Mouse (Mus musculus): ENCODE results near the gene Nup188. TPM values are rescaled to one million over a fixed set of nuclear protein-coding genes. Genes with fewer than 3 reads are reported as not detected.

Gene Nup188
- polyA plus RNA-seq, 1 experiment = 125 TPM

DNA sequence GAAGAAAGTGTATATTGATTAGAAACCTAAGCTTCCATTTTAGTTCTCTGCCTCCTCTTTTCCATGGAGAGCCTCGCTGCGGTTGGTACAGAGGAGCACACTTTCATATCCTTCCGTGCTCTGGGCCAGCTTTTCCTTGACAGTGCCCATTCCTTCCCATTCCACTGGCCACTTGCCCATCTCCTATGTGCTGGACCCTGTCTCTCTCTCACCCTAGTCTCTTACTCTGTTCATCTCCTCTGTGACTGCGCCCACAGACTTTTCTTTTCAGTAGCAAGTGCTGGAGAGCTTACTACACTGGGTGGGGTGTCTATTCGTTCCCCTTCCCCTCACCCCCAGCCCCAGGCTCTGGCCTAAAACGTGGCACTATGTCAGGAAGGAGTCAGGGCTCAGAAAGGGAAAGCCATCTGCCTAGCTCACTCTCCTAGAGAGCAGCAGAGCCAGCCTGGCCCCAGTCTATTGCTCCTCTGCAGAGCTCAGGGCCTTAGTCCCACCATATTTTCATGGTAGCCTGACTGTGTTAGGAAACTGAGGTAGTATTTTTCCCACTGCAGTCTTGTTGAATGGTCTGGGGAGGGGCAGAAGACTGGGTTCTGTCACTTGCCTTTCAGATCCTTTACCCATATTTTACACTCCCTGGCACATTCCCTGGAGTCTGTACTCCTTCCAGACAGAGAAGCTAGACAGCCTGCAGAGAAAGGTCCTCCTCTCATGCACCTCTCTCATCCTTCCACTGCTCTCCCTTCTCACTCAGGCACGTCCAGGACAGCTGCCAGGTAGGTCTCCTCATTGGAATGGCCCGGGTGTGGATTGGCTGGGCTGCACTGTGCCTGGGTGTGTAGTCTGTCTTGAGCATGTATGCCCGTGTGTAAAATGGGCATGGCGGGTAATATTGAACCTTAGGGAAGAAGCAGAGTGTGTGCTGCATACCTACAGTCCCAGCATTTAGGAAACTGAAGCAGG lies 35.8 kb upstream of the Nup188 start:
- TF ChIP-seq CTCF (IDR thresholded peaks at IDR 0.05; ENCODE audit: control insufficient read depth, insufficient read depth, insufficient replicate concordance, low read depth, low read length) (no peak), POLR2A (IDR thresholded peaks at IDR 0.05; ENCODE audit: control insufficient read depth, low read depth, low read length) (no peak)
- H3K27me3 ChIP-seq (ENCODE audit: control insufficient read depth, insufficient read depth, low read length) = no peaks in the 10 kb centered on the region
- H3K36me3 ChIP-seq (ENCODE audit: control insufficient read depth, insufficient read depth, low read length) = peaks cover under 1% of the 10 kb centered on the region; the same call in 1 of the 2 replicates
- H3K27ac ChIP-seq (ENCODE audit: control insufficient read depth, insufficient read depth, low read depth, low read length) = no peak overlapping the region
- no peak overlapping the region for H3K4me3 ChIP-seq (ENCODE audit: control insufficient read depth, low read depth, low read length)
- H3K4me1 ChIP-seq (ENCODE audit: control insufficient read depth, insufficient read depth, low read length) = no peaks in the 10 kb centered on the region

DNA sequence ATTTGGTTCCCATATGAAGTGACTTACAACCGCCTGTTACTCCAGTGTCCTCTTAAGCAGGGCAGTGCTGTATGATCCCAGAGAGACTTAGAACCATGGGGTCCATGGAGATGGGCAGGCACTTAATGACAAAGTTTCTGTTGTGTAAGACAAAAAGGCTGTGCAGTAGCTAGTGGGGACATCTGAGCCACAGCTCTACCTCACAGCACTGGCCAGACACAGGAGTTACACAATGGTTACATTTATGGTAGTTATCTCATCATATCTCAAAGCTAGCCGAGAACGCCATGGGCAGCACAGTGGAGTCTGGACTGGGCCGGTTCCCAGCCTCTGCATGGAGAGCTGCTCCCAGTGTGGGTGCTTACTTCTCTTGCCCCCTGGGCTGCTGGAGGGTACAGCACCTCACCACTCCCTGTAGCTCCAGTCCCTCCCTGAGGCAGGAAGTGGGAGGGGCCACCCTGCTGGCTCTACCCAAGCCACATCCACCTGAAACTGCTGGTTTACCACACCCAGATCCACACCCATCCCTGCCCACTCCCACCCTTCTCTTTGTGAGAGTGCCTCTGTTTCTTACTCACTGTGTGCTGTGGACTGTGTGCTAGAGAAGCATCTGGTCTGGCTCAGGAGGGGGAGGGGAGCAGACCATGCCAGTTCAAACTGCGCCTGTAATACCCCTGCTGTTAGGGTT lies 34.6 kb upstream of the Nup188 start:
- H3K36me3 ChIP-seq (ENCODE audit: control insufficient read depth, insufficient read depth, low read length) = peaks cover 4% of the 10 kb centered on the region; the same call in 1 of the 2 replicates
- H3K4me3 ChIP-seq (ENCODE audit: control insufficient read depth, low read depth, low read length) = no peak overlapping the region
- no peaks in the 10 kb centered on the region for H3K27me3 ChIP-seq (ENCODE audit: control insufficient read depth, insufficient read depth, low read length)
- H3K27ac ChIP-seq (ENCODE audit: control insufficient read depth, insufficient read depth, low read depth, low read length) = no peak overlapping the region
- H3K4me1 ChIP-seq (ENCODE audit: control insufficient read depth, insufficient read depth, low read length) = no peaks in the 10 kb centered on the region
- TF ChIP-seq CTCF (IDR thresholded peaks at IDR 0.05; ENCODE audit: control insufficient read depth, insufficient read depth, insufficient replicate concordance, low read depth, low read length) (no peak), POLR2A (IDR thresholded peaks at IDR 0.05; ENCODE audit: control insufficient read depth, low read depth, low read length) (no peak)

DNA sequence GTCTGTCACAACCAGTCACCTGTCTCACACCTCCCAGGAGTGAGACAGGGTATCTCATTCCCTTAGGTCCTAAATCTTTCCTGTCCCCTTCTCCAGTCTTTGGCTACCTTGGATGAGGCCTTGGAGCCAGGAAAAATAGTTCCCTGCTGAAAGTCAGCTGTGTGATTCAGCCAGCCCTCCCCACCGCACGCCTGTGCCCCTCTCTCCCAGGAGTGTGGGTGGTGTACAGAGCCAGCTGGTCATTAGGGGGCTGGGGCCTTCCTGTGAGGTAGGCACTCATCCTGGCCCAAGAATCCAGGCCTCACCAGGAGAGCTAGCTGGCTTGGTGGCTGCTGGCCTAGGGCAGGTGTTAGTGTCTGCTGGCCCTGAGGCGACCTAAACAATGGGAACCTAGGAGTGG lies 33.7 kb upstream of the Nup188 start:
- Histone ChIP-seq H3K27me3 (ENCODE audit: control insufficient read depth, insufficient read depth, low read length) (no peaks in the 10 kb centered on the region), H3K4me3 (ENCODE audit: control insufficient read depth, low read depth, low read length) (no peak overlapping the region), H3K36me3 (ENCODE audit: control insufficient read depth, insufficient read depth, low read length) (peaks cover 4% of the 10 kb centered on the region), H3K4me1 (ENCODE audit: control insufficient read depth, insufficient read depth, low read length) (no peaks in the 10 kb centered on the region; the same call in 1 of the 2 replicates), H3K27ac (ENCODE audit: control insufficient read depth, insufficient read depth, low read depth, low read length) (no peak overlapping the region)
- TF ChIP-seq CTCF (IDR thresholded peaks at IDR 0.05; ENCODE audit: control insufficient read depth, insufficient read depth, insufficient replicate concordance, low read depth, low read length) (no peak), POLR2A (IDR thresholded peaks at IDR 0.05; ENCODE audit: control insufficient read depth, low read depth, low read length) (no peak)

DNA sequence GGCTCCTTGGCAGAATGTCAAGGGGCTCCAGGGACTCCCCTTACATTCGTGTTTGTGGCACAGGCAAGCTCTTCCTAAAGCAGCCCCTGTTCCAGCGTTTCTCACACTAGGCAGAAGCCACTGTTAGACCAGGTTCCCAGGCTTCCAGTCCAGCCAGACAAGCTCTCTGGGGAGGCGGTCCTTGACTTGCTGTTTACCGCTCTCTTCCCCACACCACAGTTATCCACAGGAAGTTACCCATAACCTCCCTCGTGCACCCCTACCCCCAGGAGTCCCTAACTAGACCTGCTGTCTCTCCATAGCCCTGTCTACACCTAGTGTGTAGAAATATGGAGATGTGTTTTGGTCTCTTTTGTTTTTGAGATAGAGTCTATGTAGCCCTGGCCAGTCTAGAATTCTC lies 32.4 kb upstream of the Nup188 start:
- no peaks in the 10 kb centered on the region for H3K27me3 ChIP-seq (ENCODE audit: control insufficient read depth, insufficient read depth, low read length)
- TF ChIP-seq POLR2A (IDR thresholded peaks at IDR 0.05; ENCODE audit: control insufficient read depth, low read depth, low read length) (no peak), CTCF (IDR thresholded peaks at IDR 0.05; ENCODE audit: control insufficient read depth, insufficient read depth, insufficient replicate concordance, low read depth, low read length) (no peak)
- no peak overlapping the region for H3K4me3 ChIP-seq (ENCODE audit: control insufficient read depth, low read depth, low read length)
- peaks cover 4% of the 10 kb centered on the region for H3K36me3 ChIP-seq (ENCODE audit: control insufficient read depth, insufficient read depth, low read length)
- H3K4me1 ChIP-seq (ENCODE audit: control insufficient read depth, insufficient read depth, low read length) = no peaks in the 10 kb centered on the region; the same call in 1 of the 2 replicates
- no peak overlapping the region for H3K27ac ChIP-seq (ENCODE audit: control insufficient read depth, insufficient read depth, low read depth, low read length)

DNA sequence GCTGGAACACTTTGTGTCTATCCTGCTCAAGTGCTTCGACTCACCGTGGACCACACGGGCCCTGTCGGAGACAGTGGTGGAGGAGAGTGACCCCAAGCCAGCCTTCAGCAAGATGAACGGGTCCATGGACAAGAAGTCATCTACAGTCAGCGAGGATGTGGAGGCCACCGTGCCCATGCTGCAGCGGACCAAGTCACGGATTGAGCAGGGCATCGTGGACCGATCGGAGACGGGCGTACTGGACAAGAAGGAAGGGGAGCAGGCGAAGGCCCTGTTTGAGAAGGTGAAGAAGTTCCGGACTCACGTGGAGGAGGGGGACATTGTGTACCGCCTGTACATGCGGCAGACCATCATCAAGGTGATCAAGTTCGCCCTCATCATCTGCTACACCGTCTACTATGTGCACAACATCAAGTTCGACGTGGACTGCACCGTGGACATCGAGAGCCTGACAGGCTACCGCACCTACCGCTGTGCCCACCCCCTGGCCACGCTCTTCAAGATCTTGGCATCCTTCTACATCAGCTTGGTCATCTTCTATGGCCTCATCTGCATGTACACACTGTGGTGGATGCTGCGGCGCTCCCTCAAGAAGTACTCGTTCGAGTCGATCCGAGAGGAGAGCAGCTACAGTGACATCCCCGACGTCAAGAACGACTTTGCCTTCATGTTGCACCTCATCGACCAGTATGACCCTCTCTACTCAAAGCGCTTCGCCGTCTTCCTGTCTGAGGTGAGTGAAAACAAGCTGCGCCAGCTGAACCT lies 30.4 kb upstream of the Nup188 start:
- Histone ChIP-seq H3K36me3 (ENCODE audit: control insufficient read depth, insufficient read depth, low read length) (peaks cover 4% of the 10 kb centered on the region), H3K4me1 (ENCODE audit: control insufficient read depth, insufficient read depth, low read length) (no peaks in the 10 kb centered on the region; the same call in 1 of the 2 replicates), H3K27me3 (ENCODE audit: control insufficient read depth, insufficient read depth, low read length) (no peaks in the 10 kb centered on the region), H3K4me3 (ENCODE audit: control insufficient read depth, low read depth, low read length) (no peak overlapping the region), H3K27ac (ENCODE audit: control insufficient read depth, insufficient read depth, low read depth, low read length) (no peak overlapping the region)
- TF ChIP-seq POLR2A (IDR thresholded peaks at IDR 0.05; ENCODE audit: control insufficient read depth, low read depth, low read length) = no peak
- no peak for TF ChIP-seq CTCF (IDR thresholded peaks at IDR 0.05; ENCODE audit: control insufficient read depth, insufficient read depth, insufficient replicate concordance, low read depth, low read length)

GRCm38 (mm10) chr2:30256616-30257350 lies 29.4 kb upstream of the Nup188 start:
- H3K36me3 ChIP-seq (ENCODE audit: control insufficient read depth, insufficient read depth, low read length) = peaks cover 4% of the 10 kb centered on the region
- H3K4me1 ChIP-seq (ENCODE audit: control insufficient read depth, insufficient read depth, low read length) = no peaks in the 10 kb centered on the region; the same call in 1 of the 2 replicates
- H3K27me3 ChIP-seq (ENCODE audit: control insufficient read depth, insufficient read depth, low read length) = no peaks in the 10 kb centered on the region
- H3K4me3 ChIP-seq (ENCODE audit: control insufficient read depth, low read depth, low read length) = no peak overlapping the region
- TF ChIP-seq POLR2A (IDR thresholded peaks at IDR 0.05; ENCODE audit: control insufficient read depth, low read depth, low read length) (no peak), CTCF (IDR thresholded peaks at IDR 0.05; ENCODE audit: control insufficient read depth, insufficient read depth, insufficient replicate concordance, low read depth, low read length) (no peak)
- no peak overlapping the region for H3K27ac ChIP-seq (ENCODE audit: control insufficient read depth, insufficient read depth, low read depth, low read length)

Measured in testis, adult 2 months (tissue).